ENCODE assay signal across 9 mouse cellular contexts in the genomic region with DNA sequence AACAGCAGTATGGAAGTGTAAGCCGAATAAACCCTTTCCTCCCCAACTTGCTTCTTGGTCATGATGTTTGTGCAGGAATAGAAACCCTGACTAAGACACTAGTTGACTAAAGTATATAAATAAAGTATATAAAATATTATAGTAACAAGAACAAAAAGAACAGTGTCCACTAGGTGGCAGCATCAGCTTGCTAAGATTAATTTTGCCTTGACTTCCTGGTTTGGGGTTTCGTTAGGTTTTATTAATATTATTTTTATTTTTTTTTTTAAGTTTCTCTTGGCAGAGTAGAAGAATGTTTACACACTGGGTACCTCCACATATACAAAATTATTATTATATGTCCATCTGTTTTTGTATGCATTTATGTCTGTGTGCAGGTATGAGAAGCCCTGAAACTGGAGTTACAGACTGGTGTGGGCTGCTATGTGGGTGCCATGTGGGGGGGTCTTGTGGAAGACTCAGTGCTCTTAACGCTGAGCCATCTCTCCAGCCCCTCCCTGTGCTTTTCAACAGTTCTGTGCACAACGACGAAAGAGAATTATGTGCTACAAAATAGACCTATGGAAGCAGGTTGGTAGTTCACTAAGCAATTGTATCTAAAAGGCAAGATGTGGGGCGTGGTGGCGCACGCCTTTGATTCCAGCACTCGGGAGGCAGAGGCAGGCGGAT. TPM values are rescaled to one million over a fixed set of nuclear protein-coding genes. Genes with fewer than 3 reads are reported as not detected.
A peak's percentile ranks its signal among the peaks of the same experiment; 100 is the strongest.
DNase-seq lines count a peak whose midpoint lies in the region; ATAC-seq and TF ChIP-seq lines count a peak whose summit lies in the region.
"Had no signal": no experiment of that assay in that cellular context is flagged by ENCODE, and none has a peak within 500 bp of the region (broad histone marks: within the 10 kb centered on the region; RNA-seq: fewer than 3 reads in every experiment).

No protein-coding gene starts in this region.

- no peak overlapping the region for H3K9ac ChIP-seq in kidney, embryonic 15.5 days

- WGBS in heart, embryonic 10.5 days = 36% methylated on average over 10 of the region's 10 CpGs
- 34% methylated on average over 10 of the region's 10 CpGs for WGBS in kidney, embryonic 15.5 days
- whole genome bisulfite sequencing in lung, adult 2 months = 23% methylated on average over 10 of the region's 10 CpGs

- no peaks in the 10 kb centered on the region for H3K9me3 ChIP-seq in heart, embryonic 10.5 days
- H3K9me3 ChIP-seq in kidney, embryonic 15.5 days (replicated peaks) = no peaks in the 10 kb centered on the region

- 0 out of 2 replicates have a peak overlapping the region, but pooled peaks have one; percentile 22 for H3K4me3 ChIP-seq in heart, embryonic 10.5 days
- no peak overlapping the region for H3K4me3 ChIP-seq in kidney, embryonic 15.5 days (replicated peaks)
- H3K4me3 ChIP-seq in lung, adult 2 months (replicated peaks; ENCODE audit: extremely low read depth, low read depth, low read length) = no peak overlapping the region

- H3K27ac ChIP-seq in heart, embryonic 10.5 days = no peak overlapping the region
- no peak overlapping the region for H3K27ac ChIP-seq in kidney, embryonic 15.5 days

- no peak for ATAC-seq in kidney, embryonic 15.5 days (replicated peaks; ENCODE audit: low FRiP score)
- ATAC-seq in neutrophil, adult 5-6 weeks (ENCODE audit: extremely low read depth, insufficient number of reproducible peaks, low FRiP score, poor library complexity, severe bottlenecking) = 0 out of 2 replicates have a peak, but pooled peaks have one; percentile 36

- peaks cover 41% of the 10 kb centered on the region for H3K27me3 ChIP-seq in heart, embryonic 10.5 days (ENCODE audit: insufficient read depth, poor library complexity, severe bottlenecking)
- peaks cover 45% of the 10 kb centered on the region for H3K27me3 ChIP-seq in kidney, embryonic 15.5 days

- no peaks in the 10 kb centered on the region for H3K36me3 ChIP-seq in heart, embryonic 10.5 days
- H3K36me3 ChIP-seq in kidney, embryonic 15.5 days = no peaks in the 10 kb centered on the region

- TF ChIP-seq CTCF in lung, adult 2 months (IDR thresholded peaks at IDR 0.05; ENCODE audit: insufficient read depth, low read length) = peak; percentile 24; the same call in 1 of the 2 replicates

- H3K4me2 ChIP-seq in kidney, embryonic 15.5 days = peak overlapping the region; percentile 31

- no peaks in the 10 kb centered on the region for H3K4me1 ChIP-seq in heart, embryonic 10.5 days
- H3K4me1 ChIP-seq in kidney, embryonic 15.5 days = peaks cover 6% of the 10 kb centered on the region; the same call in 1 of the 2 replicates
- 0 out of 2 replicates have a peak, but pooled peaks cover 3% of the 10 kb centered on the region for H3K4me1 ChIP-seq in lung, adult 2 months (ENCODE audit: control insufficient read depth, insufficient read depth, low read length)

- TF ChIP-seq POLR2A in lung, adult 2 months (IDR thresholded peaks at IDR 0.05; ENCODE audit: borderline replicate concordance, extremely low read depth, low read depth, low read length) = no peak

- peak; percentile 66 for DNase-seq in thymus, postnatal 0 days (ENCODE audit: low spot score)
- DNase-seq in thymus, adult 18-20 months = no peak
- peak; percentile 76 for DNase-seq in c-Kit-positive CD71-negative TER-119-negative erythroid progenitor cells, embryonic 14.5 days (ENCODE audit: low read depth)
- DNase-seq in heart, embryonic 10.5 days (ENCODE audit: low spot score) = no peak
- peak; percentile 27 for DNase-seq in lung, adult 2 months
- no peak for DNase-seq in yolk sac, embryonic 10.5 days (ENCODE audit: low spot score)

RNA-seq across cellular contexts. Expression of a gene that starts 11.8 kb away (rescaled TPM):
- polyA plus RNA-seq in thymus, postnatal 0 days (2015; fragmentation: Nextera tagmentation; extraction: Ambion mirVana) = 0.19 and 0.73 TPM in 2 replicates
- polyA plus RNA-seq in heart, embryonic 10.5 days (2016; fragmentation: Nextera tagmentation; extraction: Ambion mirVana) = not detected in 2 replicates
- polyA plus RNA-seq in kidney, embryonic 15.5 days (2015; fragmentation: Nextera tagmentation; extraction: Ambion mirVana) = 0.21 TPM in 1 of 2 replicates, not detected in the other
- 0.71 and 1.2 TPM in 2 replicates for polyA plus RNA-seq in lung, adult 2 months (2012; rRNA removed)
- total RNA-seq in neutrophil, adult 5-6 weeks (2017) = 0.98 and 1.4 TPM in 2 replicates
- polyA plus RNA-seq: stomach, embryonic 14.5 days had no signal

RNA-seq across cellular contexts. Expression of a gene that starts 15.6 kb away (rescaled TPM):
- 30.0 and 30.5 TPM in 2 replicates for polyA plus RNA-seq in thymus, postnatal 0 days (2015; fragmentation: Nextera tagmentation; extraction: Ambion mirVana)
- 28.9 and 37.9 TPM in 2 replicates for polyA plus RNA-seq in heart, embryonic 10.5 days (2016; fragmentation: Nextera tagmentation; extraction: Ambion mirVana)
- polyA plus RNA-seq in kidney, embryonic 15.5 days (2015; fragmentation: Nextera tagmentation; extraction: Ambion mirVana) = 35.0 and 39.7 TPM in 2 replicates
- 17.3 and 18.8 TPM in 2 replicates for polyA plus RNA-seq in lung, adult 2 months (2012; rRNA removed)
- total RNA-seq in neutrophil, adult 5-6 weeks (2017) = 6.9 and 8.8 TPM in 2 replicates

RNA-seq across cellular contexts. Expression of a gene that starts 16.1 kb away (rescaled TPM):
- polyA plus RNA-seq in thymus, postnatal 0 days (2015; fragmentation: Nextera tagmentation; extraction: Ambion mirVana) = 0.34 and 0.45 TPM in 2 replicates
- polyA plus RNA-seq in heart, embryonic 10.5 days (2016; fragmentation: Nextera tagmentation; extraction: Ambion mirVana) = 0.67 TPM in 1 of 2 replicates, not detected in the other
- 0.22 and 0.31 TPM in 2 replicates for polyA plus RNA-seq in kidney, embryonic 15.5 days (2015; fragmentation: Nextera tagmentation; extraction: Ambion mirVana)
- 0.45 and 1.2 TPM in 2 replicates for polyA plus RNA-seq in lung, adult 2 months (2012; rRNA removed)
- total RNA-seq in neutrophil, adult 5-6 weeks (2017) = 0.58 TPM in 1 of 2 replicates, not detected in the other

RNA-seq across cellular contexts. Expression of a gene that starts 26.4 kb away (rescaled TPM):
- polyA plus RNA-seq in thymus, postnatal 0 days (2015; fragmentation: Nextera tagmentation; extraction: Ambion mirVana) = 1.4 and 1.5 TPM in 2 replicates
- polyA plus RNA-seq in heart, embryonic 10.5 days (2016; fragmentation: Nextera tagmentation; extraction: Ambion mirVana) = 0.08 TPM in 1 of 2 replicates, not detected in the other
- not detected in 2 replicates for polyA plus RNA-seq in kidney, embryonic 15.5 days (2015; fragmentation: Nextera tagmentation; extraction: Ambion mirVana)
- polyA plus RNA-seq in lung, adult 2 months (2012; rRNA removed) = 8.0 and 8.7 TPM in 2 replicates
- total RNA-seq in neutrophil, adult 5-6 weeks (2017) = 255 and 258 TPM in 2 replicates
- polyA plus RNA-seq: stomach, embryonic 14.5 days had no signal

RNA-seq across cellular contexts. Expression of a gene that starts 33.4 kb away (rescaled TPM):
- 5.9 and 6.1 TPM in 2 replicates for polyA plus RNA-seq in thymus, postnatal 0 days (2015; fragmentation: Nextera tagmentation; extraction: Ambion mirVana)
- polyA plus RNA-seq in heart, embryonic 10.5 days (2016; fragmentation: Nextera tagmentation; extraction: Ambion mirVana) = 10.9 and 16.0 TPM in 2 replicates
- 9.1 and 9.2 TPM in 2 replicates for polyA plus RNA-seq in kidney, embryonic 15.5 days (2015; fragmentation: Nextera tagmentation; extraction: Ambion mirVana)
- polyA plus RNA-seq in lung, adult 2 months (2012; rRNA removed) = 13.2 and 18.8 TPM in 2 replicates
- total RNA-seq in neutrophil, adult 5-6 weeks (2017) = 46.3 and 47.7 TPM in 2 replicates

Comparison
In these comparisons a context has a peak if more than half of its experiments do, and no peak if none do; other contexts are left out.
1. DNase-seq: peak in thymus, postnatal 0 days (single experiment), c-Kit-positive CD71-negative TER-119-negative erythroid progenitor cells, embryonic 14.5 days (single experiment) and lung, adult 2 months (single experiment); none in thymus, adult 18-20 months (0 of 2), heart, embryonic 10.5 days (single experiment) and yolk sac, embryonic 10.5 days (single experiment).